Mouse (Mus musculus) liver, embryonic 14.5 days (tissue): Measurements from ENCODE around the gene Gm21704. TPM values are rescaled to one million over a fixed set of nuclear protein-coding genes. Genes with fewer than 3 reads are reported as not detected.
"Not testable (repeated sequence)": the region's sequence is repeated elsewhere in the genome, so short reads cannot be mapped to it uniquely, and the experiment has no call there.

ENCODE experiments used
- ATAC-seq: fragments of 200-750 bp; cut with Nextera tagmentation; 2 replicates; pipeline ENCODE4 v1.8.0; 2017; ENCODE audit warnings: moderate number of reproducible peaks, mild to moderate bottlenecking, moderate library complexity; ENCODE audit not compliant: insufficient read depth
- DNase-seq, 3 experiments: peaks; one replicate each; pipeline ENCODE4 v3.0.0-alpha.2; 2012 to 2013; ENCODE audit warnings: low read depth in 3 of 3, low spot score in 3 of 3
- H3K27ac ChIP-seq: fragments of 300-500 bp; sonication (generic); 2 replicates; pipeline ENCODE4 v1.5.1; 2014; ENCODE audit warnings: moderate library complexity, mild to moderate bottlenecking, control low read depth, inconsistent platforms
- H3K27me3 ChIP-seq: fragments of 300-500 bp; sonication (generic); 2 replicates; pipeline ENCODE4 v1.6.1; 2014; ENCODE audit warnings: mild to moderate bottlenecking, low read length, moderate library complexity; ENCODE audit not compliant: control insufficient read depth, insufficient read depth
- H3K36me3 ChIP-seq: fragments of 300-500 bp; sonication (generic); replicated peaks from 2 replicates; pipeline ENCODE4 v1.6.1; 2014; ENCODE audit warnings: low read depth; ENCODE audit not compliant: control insufficient read depth, insufficient read depth
- H3K4me1 ChIP-seq, 2 experiments: fragments of 200-500 bp in 1 of 2; fragments of 300-500 bp in 1 of 2; sonication (generic) in 1 of 2; replicated peaks; 2 replicates each; pipeline ENCODE4 v1.6.1; 2012 to 2014; ENCODE audit warnings: antibody characterized with exemption in 1 of 2, inconsistent platforms in 1 of 2, low read length in 1 of 2; ENCODE audit not compliant: control insufficient read depth in 2 of 2, insufficient read depth in 2 of 2
- H3K4me2 ChIP-seq: fragments of 300-500 bp; sonication (generic); 2 replicates; pipeline ENCODE4 v1.6.1; 2014; ENCODE audit warnings: low read depth, mild to moderate bottlenecking, control low read depth, moderate library complexity
- H3K4me3 ChIP-seq, 2 experiments: fragments of 200-500 bp in 1 of 2; fragments of 300-500 bp in 1 of 2; sonication (generic) in 1 of 2; 2 replicates each; pipeline ENCODE4 v1.5.1; 2012 to 2014; ENCODE audit warnings: low read depth in 2 of 2, low read length in 2 of 2, mild to moderate bottlenecking in 2 of 2, control low read depth in 1 of 2, inconsistent platforms in 1 of 2, moderate library complexity in 1 of 2; ENCODE audit not compliant: insufficient read depth in 1 of 2
- H3K9ac ChIP-seq: fragments of 300-500 bp; sonication (generic); replicated peaks from 2 replicates; pipeline ENCODE4 v1.6.1; 2014; ENCODE audit warnings: mild to moderate bottlenecking, control low read depth, moderate library complexity
- H3K9me3 ChIP-seq: fragments of 300-500 bp; sonication (generic); 2 replicates; pipeline ENCODE4 v1.6.1; 2016; ENCODE audit warnings: low read length, mixed read lengths; ENCODE audit not compliant: control insufficient read depth
- WGBS: fragments of 180-500 bp; shearing (Covaris S2); extraction: QIAGEN DNeasy Blood & Tissue Kit; methylation state at CpG from one replicate; pipeline ENCODE4 v1.1.7; 2014; ENCODE audit not compliant: insufficient replicate concordance; 5-methylcytosine and 5-hydroxymethylcytosine counted together
- polyA plus RNA-seq, 2 experiments: library from polyadenylated mRNA; depleted of rRNA in 1 of 2; stranded (reverse) in 1 of 2; unstranded in 1 of 2; fragments of >200 nt; fragmentation: Nextera tagmentation in 1 of 2; extraction: Ambion mirVana in 1 of 2; gene quantifications; 2 replicates each; pipeline versions ENCODE4 v1.2.1 to v1.2.3; 2012 to 2014

The Gm21704 gene
- not detected in 2 replicates for polyA plus RNA-seq (2012; rRNA removed)
- not detected in 2 replicates for polyA plus RNA-seq (2014; fragmentation: Nextera tagmentation; extraction: Ambion mirVana)

- H3K27me3 ChIP-seq, H3K36me3 ChIP-seq, ATAC-seq, H3K27ac ChIP-seq, H3K9me3 ChIP-seq, H3K4me2 ChIP-seq, H3K9ac ChIP-seq, H3K4me1 ChIP-seq, DNase-seq, H3K4me3 ChIP-seq: not testable (repeated sequence)
- WGBS: no CpG with 5 or more reads among the region's 9 CpGs
Measured at GRCm38 (mm10) chrY:3410067-3410466, at the start of gene Gm21704, which contains the start of gene Gm21708. TSS of gene Gm21704 (minus strand) at chrY:3410167. TSS of gene Gm21708 (minus strand) at chrY:3410167.

- H3K27ac ChIP-seq: not testable (repeated sequence)
Measured at GRCm38 (mm10) chrY:3345229-3345628, 64.7 kb downstream of the Gm21704 start, which contains the start of gene Gm21693. TSS of gene Gm21693 (minus strand) at chrY:3345329.

GRCm38 (mm10) chrY:3340661-3341060 lies 69.3 kb downstream of the Gm21704 start:
- ATAC-seq, H3K4me3 ChIP-seq, H3K27me3 ChIP-seq, H3K36me3 ChIP-seq, H3K9ac ChIP-seq, DNase-seq, H3K9me3 ChIP-seq, H3K4me2 ChIP-seq, H3K4me1 ChIP-seq, H3K27ac ChIP-seq: not testable (repeated sequence)
- WGBS: no CpG with 5 or more reads among the region's 11 CpGs

More at GRCm38 (mm10) chrY:3345229-3345628, 64.7 kb downstream of the Gm21704 start, which contains the start of gene Gm21693:
- DNase-seq, H3K4me1 ChIP-seq, H3K9ac ChIP-seq, ATAC-seq, H3K36me3 ChIP-seq, H3K4me3 ChIP-seq, H3K9me3 ChIP-seq, H3K4me2 ChIP-seq, H3K27me3 ChIP-seq: not testable (repeated sequence)
- no CpG with 5 or more reads among the region's 9 CpGs for WGBS

Other genes with a start within 250 kb of the Gm21704 start
- not detected in 2 replicates for gene Gm21677, start 103.7 kb downstream of the Gm21704 start, polyA plus RNA-seq (2012; rRNA removed)
- not detected in 2 replicates for gene Gm21677, start 103.7 kb downstream of the Gm21704 start, polyA plus RNA-seq (2014; fragmentation: Nextera tagmentation; extraction: Ambion mirVana)
- gene Gm21693, start 64.8 kb downstream of the Gm21704 start, polyA plus RNA-seq (2012; rRNA removed): not detected in 2 replicates
- gene Gm21693, start 64.8 kb downstream of the Gm21704 start, polyA plus RNA-seq (2014; fragmentation: Nextera tagmentation; extraction: Ambion mirVana): not detected in 2 replicates
- gene Gm21708, start within 50 bp of the Gm21704 start, polyA plus RNA-seq (2012; rRNA removed): not detected in 2 replicates
- not detected in 2 replicates for gene Gm21708, start within 50 bp of the Gm21704 start, polyA plus RNA-seq (2014; fragmentation: Nextera tagmentation; extraction: Ambion mirVana)